Mouse (Mus musculus): ENCODE results near the gene Tceal7.
"Not testable (repeated sequence)": the region's sequence is repeated elsewhere in the genome, so short reads cannot be mapped to it uniquely, and the experiment has no call there.

Tceal7 gene

DNA sequence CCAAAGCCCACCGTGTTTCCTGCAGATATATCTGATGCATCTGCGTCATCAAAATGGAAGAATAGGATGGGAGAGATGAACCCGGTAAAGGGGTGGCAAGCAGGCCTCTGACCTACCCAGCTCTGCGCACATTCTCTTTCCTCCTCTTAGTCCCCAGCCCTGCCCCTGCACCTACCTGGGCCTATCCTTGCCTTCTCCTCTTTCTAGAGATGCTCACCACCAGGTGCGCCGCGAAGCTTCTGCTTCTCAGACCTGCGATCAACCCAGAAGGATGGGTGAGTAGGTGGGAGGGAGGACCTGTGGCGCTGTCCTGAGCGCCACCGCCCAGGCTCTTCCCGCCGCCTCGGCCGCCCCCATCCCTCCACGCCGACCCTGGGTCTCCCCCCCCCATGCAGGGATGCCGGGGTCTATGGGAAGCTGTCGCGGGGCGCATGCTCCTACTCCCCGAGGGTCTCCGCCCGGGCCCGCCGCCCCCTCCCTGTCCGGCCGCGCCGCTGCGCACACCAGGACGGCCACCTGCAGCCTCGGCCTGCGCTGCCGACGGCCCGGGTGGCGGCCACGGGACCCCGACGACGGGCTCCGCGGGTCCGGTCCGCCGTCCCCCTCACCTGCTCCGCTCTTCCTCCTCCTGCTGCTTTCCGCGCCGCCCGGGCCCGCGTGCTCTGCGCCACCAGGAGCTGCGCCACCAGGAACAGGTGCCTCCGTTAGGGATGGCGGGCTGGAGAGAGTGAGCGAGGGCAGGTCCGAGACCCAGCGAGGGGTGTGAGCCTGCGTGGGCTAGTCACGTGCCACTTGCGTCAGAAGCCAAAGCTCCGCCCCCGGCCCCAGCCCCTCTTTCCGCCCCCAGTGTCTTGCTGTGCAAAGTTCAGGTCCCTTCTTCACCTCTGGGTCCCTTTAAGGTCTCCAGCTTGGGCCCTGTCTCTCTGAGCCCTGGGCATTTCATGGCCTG is at the start of gene Tceal7, which contains the start of gene Bex1:
Gene Tceal7 (plus strand): TSS at position 51 of the 949 bp plus-strand sequence.
Gene Bex1 (minus strand): TSS at position 785 of the 949 bp plus-strand sequence.
- DNase-seq (ENCODE audit: low read depth, low spot score), result not testable (repeated sequence)

DNA sequence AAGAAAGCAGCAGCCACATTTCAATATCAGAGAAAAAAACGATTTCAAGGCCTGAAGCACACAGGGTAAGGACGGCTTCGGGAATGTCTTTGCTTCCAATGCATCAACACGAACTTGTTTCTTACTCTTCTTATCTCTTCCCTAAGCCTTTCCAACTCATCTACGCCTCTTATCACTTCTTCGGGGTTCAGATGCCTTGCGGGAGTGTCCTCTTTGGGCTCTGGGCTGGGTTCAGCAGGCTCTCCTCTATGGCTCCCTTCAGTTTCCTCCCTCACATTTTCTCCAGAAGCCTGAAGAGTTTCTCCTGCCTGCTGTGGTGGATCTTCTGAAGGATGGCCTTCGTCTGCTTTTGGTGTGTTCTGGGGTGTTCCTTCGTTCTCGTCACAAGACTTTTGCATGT is 44.0 kb upstream of the Tceal7 start:
- no peak for DNase-seq (ENCODE audit: low read depth, low spot score)

DNA sequence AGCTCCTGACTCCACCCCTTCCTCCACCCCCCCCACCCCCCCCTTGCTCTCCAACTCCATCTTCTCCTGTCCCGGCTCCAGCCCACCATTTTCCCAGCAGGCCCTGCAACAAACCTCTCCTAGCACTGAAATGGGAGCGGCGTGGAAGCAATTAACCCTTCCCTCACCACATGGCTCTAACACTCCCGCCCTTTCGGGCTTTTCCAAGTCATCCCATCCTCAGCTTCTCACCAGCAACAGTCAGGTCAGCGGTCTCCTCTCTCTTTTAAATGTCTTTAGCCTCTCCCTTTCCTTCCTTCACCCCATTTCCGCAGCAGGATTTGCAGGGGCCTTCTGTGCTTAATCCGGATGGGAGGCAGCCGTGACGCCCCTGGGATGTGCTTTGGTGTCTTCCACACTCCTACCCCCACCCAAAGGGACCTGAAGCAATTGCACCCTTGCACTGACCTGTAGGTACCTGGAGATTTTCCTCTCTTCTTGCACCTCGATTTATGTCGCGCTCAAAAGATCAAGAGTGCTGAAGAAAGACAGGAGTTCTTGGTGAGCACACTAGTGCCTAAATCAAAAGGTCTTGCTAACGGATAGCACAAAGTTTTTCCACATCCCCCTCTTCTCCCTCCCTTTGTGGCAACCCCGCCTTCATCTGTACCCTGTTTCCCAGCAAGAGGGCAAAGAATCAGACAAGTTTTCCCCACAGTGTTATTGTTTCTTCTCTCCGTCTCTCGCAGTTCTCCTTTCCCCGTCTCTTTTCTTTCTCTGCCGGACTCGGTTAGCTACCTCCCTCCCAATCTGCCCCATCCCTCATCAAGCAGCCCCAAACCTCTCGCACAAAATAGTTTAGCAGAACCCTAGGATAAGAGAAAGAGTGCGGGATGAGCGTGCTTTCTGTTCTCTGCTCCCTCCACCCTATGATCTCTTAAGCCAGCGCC is 43.1 kb upstream of the Tceal7 start:
- DNase-seq (ENCODE audit: low read depth, low spot score), result no peak

DNA sequence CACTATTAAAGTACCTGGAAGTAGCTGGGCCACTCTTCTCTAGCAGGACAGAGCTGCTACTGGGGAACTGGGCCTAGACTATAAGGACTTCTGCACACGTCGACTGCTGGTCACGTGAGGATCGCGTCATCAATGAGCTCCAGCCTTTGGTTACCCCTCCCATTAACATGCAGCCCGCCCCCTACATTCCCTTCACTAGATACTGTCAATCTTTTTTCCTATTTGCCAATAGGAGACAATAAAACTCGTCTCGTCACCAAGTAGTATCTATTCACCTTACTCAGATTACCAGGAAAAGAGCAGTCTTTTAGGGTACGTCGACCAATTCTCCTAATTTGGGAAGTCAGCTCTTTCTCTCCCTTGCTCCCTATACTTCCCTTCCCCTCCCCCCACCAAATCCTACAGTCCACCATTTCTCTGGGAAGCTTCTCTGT is 42.4 kb upstream of the Tceal7 start, which contains the start of gene Tceal8:
Gene Tceal8 (minus strand): TSS at position 225 of the 434 bp plus-strand sequence.
- peak; percentile 43 for DNase-seq (ENCODE audit: low read depth, low spot score)

DNA sequence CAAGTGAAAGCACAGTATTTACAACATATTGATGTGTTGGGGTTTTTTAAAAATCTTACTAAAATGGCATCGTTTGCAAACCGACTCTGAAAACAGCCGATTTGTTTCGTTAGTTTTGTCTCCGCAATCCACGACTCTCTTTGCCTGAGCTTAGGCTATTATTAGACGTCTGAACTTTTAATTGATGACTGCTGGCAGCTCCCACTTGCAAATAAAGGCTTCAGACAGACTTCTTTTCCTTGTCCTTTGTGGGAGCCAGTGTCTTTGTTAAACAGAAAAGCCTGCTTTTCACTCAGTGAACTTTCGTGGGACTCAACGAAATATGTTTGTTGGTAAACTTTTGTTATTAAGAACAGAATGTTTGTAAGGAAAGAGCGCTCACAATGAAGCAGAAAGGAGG is 41.8 kb upstream of the Tceal7 start:
- DNase-seq (ENCODE audit: low read depth, low spot score), result no peak

DNA sequence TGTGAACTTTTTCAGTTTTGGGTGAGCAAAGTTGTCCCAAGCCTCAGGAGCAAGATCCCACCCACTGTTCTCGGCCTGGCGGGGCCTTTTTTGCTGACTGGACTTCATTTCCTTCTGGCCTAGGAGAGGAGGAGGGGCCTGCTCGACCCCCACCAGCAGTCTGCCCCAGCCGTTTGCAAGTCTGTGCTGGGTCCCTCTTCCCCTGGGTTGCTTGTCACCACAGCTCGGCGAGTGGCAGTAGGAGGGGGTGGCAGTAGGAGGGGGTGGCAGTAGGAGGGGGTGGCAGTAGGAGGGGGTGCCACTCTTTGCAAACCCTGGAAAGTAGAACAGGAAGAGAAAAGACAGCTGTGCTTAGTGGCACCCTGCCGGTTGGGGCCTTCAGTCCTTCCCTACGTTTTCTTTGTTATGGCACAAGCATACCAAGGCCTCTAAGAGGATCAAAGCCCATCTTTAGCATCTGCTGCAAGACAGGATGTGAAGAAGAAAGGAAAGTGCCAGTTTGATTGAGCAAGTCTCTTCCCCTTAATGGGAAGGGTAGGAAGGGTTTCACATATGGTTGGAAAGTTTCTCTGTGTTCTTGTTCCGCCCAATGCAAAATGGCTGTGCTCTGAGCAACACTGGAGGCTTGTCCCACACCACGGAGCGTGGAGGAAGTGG is 33.6 kb upstream of the Tceal7 start:
- DNase-seq (ENCODE audit: low read depth, low spot score), result no peak

DNA sequence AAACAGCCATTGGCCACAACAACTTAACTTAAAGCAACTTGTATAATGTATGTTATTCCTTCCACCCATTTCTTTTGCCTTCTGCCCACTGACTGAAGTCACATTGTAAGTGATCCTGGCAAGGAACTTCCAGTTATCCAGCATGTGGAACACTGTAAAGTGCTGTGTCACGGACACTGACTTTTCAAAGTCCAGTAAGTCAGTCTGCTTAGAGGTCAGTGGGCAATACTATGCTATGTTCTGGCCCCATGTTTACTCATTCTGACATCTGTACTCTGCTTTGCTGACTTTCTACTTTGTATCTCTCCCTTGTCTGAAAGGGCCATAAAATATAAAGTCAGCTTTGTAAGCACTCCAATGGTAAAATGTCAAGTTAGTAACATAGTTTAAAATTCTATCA is 31.5 kb upstream of the Tceal7 start:
- DNase-seq (ENCODE audit: low read depth, low spot score), result no peak

DNA sequence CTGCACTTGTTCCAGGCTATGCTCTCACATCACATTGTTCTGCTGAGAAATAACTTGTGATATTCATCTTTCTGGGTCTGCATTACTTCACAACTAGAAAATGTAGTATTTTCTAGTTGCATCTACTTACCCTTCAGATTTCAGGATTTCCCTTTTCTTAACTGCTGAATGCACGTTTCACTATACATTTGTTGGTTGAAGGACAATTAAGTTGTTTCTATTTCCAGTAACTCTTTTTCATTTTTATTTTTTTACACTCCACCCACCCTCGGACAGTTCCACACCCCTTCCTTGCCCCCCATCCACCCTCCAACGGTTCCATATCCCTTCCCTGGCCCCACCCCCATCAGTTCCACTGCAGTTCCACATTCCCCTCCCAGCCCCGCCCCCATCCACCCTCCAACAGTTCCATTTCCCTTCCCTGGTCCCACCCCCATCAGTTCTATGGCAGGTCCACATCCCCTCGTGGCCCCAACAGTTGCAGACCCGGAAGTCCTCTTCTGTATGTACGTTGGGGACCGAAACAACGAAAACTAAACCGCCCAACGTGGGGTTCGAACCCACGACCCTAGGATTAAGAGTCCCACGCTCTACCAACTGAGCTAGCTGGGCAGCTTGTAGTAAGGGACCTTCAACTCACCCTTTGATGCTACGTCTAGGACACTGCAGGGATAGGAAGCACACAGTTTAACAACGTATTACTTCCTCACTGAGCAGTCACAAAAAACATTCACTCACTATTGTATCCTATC is 19.2 kb upstream of the Tceal7 start:
- DNase-seq (ENCODE audit: low read depth, low spot score), result no peak

DNA sequence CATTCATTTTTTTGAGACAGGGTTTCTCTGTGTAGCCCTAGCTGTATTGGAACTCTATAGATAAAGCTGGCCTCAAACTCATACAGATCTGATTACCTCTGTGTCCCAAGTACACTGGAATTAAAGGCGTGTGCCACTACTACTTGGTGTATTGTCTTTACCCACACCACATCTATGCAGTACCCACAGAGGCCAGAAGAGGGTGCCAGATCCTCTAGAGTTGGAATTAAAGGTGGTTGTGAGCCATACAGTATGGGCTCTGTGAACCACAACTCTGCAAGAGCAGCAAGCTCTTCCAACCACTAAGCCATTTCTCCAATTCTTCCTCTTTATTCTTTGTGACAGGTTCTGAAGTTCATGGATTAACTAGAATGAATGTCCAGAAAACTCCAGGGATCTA is 17.7 kb upstream of the Tceal7 start:
- peak; percentile 31 for DNase-seq (ENCODE audit: low read depth, low spot score)

DNA sequence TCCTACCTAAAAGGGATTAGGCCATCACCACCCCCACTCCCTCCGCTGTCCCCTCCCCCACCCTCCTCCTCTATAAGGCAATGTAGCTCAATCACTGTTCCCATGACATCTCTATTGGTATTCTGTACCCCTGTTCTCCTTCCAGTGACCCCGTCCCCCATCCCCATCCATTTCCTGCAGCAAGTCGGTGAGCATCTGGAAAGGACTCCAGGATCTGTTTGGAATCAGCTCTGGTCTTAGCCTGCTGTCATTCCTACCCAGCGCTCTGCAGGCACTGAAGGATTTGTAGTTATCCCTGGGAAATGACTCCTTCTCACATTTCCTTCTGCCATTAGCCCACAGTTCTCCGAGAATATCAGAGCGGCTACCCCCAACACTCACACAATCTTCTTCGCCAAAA is 11.3 kb upstream of the Tceal7 start:
- DNase-seq (ENCODE audit: low read depth, low spot score), result no peak

DNA sequence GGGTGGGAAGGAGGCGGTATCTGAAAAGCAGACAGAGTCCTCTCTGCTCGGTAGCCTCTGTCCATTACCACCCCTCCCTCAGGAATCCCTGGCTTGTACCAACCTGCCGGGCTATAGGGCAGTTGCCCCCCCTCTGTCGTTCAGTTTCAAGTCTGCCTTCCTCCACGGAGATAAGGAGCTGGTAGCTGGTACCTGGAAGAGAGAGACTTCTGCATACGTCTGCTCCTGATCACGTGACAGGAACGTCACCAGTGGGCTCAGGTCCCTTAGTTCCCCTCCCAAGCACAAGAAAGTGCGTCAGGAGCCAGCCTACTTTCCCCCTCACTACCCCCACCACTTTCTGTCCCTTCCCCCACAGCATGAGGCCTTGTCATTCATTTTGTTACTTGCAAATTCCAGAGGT is 10.9 kb upstream of the Tceal7 start, which contains the start of gene Tceal5:
Gene Tceal5 (minus strand): TSS at position 213 of the 403 bp plus-strand sequence.
- no peak for DNase-seq (ENCODE audit: low read depth, low spot score)

DNA sequence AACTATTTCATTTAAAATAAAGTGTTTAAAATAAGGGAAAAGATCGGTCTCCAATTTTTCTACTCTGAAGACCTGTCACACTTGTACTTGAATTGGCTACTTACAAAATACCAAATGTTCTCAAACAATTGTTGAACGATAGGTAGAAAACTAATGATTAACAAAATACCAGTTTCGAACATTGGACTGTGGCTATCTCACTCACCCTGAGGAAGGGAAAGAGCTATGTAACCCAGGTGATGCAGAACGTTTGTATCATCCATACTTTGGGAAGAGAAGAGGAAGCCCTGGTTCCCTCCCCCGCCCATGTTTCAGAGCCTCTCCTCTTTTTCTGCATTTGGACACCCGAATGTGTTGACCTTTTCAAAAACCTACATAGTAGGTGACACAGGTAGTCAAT is 10.2 kb upstream of the Tceal7 start:
- DNase-seq (ENCODE audit: low read depth, low spot score), result no peak

DNA sequence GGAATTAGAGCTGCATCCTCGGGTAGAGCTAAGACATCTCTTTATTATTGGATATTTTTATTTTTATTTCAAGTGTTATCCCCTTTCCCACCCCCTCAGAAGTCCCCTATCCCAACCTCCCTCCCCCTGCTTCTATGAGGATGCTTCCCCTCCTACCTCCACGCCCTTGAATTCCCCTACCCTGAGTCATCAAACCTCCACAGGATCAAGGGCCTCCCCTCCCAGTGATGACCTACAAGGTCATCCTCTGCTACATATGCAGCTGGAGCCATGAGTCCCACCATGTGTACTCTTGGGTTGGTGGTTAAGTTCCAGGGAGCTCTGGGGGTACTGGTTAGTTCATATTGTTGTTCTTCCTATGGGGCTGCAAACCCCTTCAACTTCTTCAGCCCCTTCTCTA is 1.2 kb upstream of the Tceal7 start:
- DNase-seq (ENCODE audit: low read depth, low spot score), result no peak

DNA sequence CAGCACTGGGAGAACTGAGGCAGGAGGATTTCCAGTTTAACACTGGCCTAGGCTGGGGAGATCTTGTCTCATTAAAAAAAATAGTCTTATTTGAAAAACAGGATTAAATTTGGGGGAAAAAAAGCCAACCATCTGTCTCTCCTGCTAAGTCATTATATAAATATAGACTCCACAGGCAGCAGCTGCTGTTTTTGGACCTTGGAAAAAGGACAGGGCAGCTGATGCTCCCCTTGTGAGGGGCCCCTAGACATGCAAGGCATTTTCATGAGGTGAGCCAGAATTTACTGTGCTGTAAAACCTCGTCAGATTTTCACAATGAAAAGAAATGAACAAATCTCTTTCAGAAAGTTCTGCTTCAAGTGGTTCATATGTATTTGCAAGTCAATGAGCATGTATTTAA is 1.7 kb downstream of the Tceal7 start:
- no peak for DNase-seq (ENCODE audit: low read depth, low spot score)

DNA sequence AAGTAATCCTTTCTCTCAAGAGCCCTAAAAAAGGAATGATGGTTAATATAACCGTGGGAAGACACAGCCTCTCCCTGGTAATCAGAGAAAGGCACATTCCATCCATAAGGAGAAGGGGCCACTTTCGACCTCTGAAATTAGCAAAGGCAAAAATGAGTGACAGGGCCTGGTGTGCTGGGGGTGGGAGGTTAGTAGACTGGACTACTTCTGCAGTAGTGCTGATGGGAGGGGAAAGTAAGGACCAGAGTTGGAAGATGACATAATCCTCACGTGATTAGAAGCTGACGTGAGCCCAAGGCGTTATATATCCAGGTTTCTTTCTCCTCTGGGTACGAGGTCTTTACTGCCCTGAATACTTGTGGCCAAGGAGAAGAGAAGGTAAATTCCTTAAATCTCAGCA is 9.1 kb downstream of the Tceal7 start:
- DNase-seq (ENCODE audit: low read depth, low spot score), result no peak

DNA sequence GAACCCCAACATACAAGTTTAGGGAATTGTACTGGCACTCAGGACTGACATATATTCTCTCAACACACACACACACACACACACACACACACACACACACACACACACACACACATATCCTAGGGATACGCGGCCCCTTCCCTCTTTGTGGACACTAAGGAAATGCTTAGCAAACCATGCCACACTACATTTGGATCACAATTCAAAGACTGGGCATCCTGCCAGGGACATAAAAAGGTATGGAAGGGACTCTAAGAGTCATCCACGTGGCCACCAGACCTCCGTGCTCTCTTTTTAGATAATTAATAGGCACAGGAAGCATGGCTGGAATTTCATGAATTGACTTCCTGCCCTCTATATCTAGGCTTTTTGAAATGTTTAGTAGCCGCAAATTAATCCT is 13.2 kb downstream of the Tceal7 start:
- no peak for DNase-seq (ENCODE audit: low read depth, low spot score)

DNA sequence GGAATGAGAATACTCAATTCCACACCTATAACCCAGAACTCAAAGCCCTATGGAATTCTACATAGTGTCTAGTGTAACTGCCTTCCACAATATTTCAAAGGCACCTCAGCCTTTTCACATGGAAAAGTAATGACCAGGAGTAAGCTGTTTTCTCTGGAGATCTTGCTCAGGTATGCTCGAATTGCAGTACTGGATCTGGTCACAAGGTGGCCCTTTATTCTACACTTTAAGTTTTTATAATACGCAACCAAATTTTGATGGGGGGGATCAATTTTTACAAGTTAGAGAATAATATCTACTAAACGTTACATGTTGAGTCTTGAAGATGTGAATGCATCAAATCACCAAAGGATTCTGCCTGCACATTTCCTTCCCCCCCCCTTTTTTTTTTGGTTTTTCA is 23.5 kb downstream of the Tceal7 start:
- peak; percentile 65 for DNase-seq (ENCODE audit: low read depth, low spot score)

DNA sequence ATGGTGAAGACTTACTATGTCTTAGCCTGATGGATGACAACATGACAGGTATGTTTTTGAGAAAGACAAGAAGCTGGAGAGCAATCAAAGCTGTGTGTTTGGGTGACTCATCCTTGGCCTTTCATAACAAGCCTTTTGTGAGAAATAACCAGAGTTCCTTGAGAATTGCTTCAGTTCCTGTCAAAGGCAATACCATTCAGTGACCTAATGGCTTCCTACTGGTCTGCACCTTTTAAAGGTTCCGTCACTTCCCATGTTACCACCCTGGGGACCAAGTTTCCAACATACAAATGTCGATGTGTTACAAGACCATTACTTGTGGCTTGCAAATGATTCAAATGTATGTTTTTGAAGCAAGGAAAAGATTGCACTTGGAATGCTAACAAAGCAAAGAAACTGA is 28.6 kb downstream of the Tceal7 start:
- DNase-seq (ENCODE audit: low read depth, low spot score), result no peak

DNA sequence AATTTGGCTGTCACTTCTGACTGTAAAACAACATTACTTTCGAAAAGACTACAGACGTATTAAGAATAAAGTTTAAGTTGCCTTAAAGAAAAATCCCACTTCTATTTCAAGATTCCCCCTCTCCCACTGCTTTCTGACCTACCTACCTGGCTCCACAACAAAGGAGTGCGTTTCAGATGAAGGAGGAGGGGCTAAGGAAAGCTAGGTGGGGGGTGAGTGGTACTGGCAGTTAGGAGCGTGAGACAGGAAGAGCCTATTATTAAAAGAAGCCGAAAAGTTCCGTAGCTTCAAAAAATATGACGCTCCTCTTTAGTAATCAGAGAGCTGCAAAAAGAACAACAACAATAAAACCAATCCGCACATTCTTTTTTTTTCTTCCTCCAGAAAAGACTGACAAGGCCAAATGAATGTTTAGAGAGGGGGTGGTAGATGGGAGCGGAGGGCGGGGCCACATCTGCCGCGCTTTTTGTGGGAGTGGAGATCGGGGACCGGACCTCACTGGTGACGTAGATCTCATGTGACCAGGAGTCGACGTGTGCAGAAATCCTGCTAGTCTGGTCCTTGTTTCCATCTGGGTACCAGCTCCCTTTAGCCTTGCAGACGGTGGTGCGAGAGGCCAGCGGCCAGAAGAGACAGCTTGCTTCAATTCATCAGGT is 30.1 kb downstream of the Tceal7 start, which contains the start of gene Tceal9:
Gene Tceal9 (plus strand): TSS at position 506 of the 656 bp plus-strand sequence.
- peak; percentile 82 for DNase-seq (ENCODE audit: low read depth, low spot score)

DNA sequence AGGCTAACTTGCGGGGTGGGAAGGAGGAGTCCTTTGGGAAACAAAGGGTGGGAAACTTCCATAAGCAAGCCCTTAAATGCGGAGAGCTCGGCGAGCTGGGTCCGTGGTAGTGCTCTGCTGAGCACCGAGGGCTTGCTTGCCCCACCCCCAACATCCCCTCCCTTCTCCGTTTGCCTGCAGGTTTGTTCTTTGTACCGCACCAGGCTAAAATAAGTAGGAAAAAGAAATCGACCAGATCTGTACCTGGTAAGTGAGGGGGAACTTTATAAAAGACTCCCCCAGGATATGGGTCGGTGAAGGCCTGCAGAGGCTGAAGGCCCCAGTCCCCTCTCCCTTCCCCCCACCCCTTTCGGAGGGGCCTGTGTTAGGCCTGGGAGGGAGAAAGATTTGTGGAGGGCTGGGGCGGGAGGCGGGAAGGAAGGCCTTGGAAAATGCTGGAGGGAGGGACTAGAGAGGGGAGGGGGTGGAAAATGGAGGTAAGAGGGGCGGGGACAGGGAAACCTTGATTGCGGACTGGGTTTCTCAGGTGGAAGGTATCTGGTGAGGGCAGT is 31.0 kb downstream of the Tceal7 start:
- peak; percentile 40 for DNase-seq (ENCODE audit: low read depth, low spot score)
